Mouse (Mus musculus): Measurements from ENCODE around the gene Tmem14c.

The Tmem14c gene

GRCm38 (mm10) chr13:41008946-41009345 is 7.1 kb upstream of the Tmem14c start:
- DNase-seq (ENCODE audit: low spot score) = no peak

GRCm38 (mm10) chr13:41016797-41017405 is 809 bp downstream of the Tmem14c start:
- no peak for DNase-seq (ENCODE audit: low spot score)

GRCm38 (mm10) chr13:41017832-41018231 is 1.7 kb downstream of the Tmem14c start:
- no peak for DNase-seq (ENCODE audit: low spot score)

GRCm38 (mm10) chr13:41018236-41018635 is 2.1 kb downstream of the Tmem14c start:
- DNase-seq (ENCODE audit: low spot score) = no peak

GRCm38 (mm10) chr13:41018756-41019591 is 2.9 kb downstream of the Tmem14c start:
- no peak for DNase-seq (ENCODE audit: low spot score)

GRCm38 (mm10) chr13:41020494-41020893 is 4.4 kb downstream of the Tmem14c start:
- no peak for DNase-seq (ENCODE audit: low spot score)

GRCm38 (mm10) chr13:41021607-41022006 is 5.5 kb downstream of the Tmem14c start:
- DNase-seq (ENCODE audit: low spot score) = no peak

- DNase-seq (ENCODE audit: low spot score) = no peak
Observed at GRCm38 (mm10) chr13:41022099-41022498, 6.0 kb downstream of the Tmem14c start.

GRCm38 (mm10) chr13:41030098-41030497 is 14.0 kb downstream of the Tmem14c start:
- DNase-seq (ENCODE audit: low spot score) = no peak

- DNase-seq (ENCODE audit: low spot score) = no peak
Observed at GRCm38 (mm10) chr13:41042511-41042910, 26.4 kb downstream of the Tmem14c start.

GRCm38 (mm10) chr13:41045901-41046300 is 29.8 kb downstream of the Tmem14c start:
- DNase-seq (ENCODE audit: low spot score) = no peak

GRCm38 (mm10) chr13:41047280-41047679 is 31.2 kb downstream of the Tmem14c start:
- no peak for DNase-seq (ENCODE audit: low spot score)

- no peak for DNase-seq (ENCODE audit: low spot score)
Observed at GRCm38 (mm10) chr13:41051965-41052364, 35.9 kb downstream of the Tmem14c start.

GRCm38 (mm10) chr13:41067618-41068017 is 51.5 kb downstream of the Tmem14c start:
- DNase-seq (ENCODE audit: low spot score) = no peak

- no peak for DNase-seq (ENCODE audit: low spot score)
Observed at GRCm38 (mm10) chr13:41071617-41072016, 55.5 kb downstream of the Tmem14c start.
